Mouse (Mus musculus): Measurements from ENCODE around the gene Rbm15.

GRCm38 (mm10) chr3:107330503-107331424, 2.7 kb downstream of the Rbm15 start:
- TF ChIP-seq CTCF (IDR thresholded peaks at IDR 0.05; ENCODE audit: borderline replicate concordance, control insufficient read depth, extremely low read depth, insufficient read depth, low read length, poor library complexity) (no peak), POLR2A (IDR thresholded peaks at IDR 0.05; ENCODE audit: control insufficient read depth, extremely low read depth, insufficient read depth, low read length, poor library complexity) (no peak)
